Mouse (Mus musculus) MEL (cell line): Measurements from ENCODE around the gene Radil. TPM values are rescaled to one million over a fixed set of nuclear protein-coding genes. Genes with fewer than 3 reads are reported as not detected.

ENCODE experiments used
- DNase-seq: peaks from one replicate; pipeline ENCODE4 v3.0.0; 2011; ENCODE audit warnings: low read depth, low spot score
- H3K27ac ChIP-seq: 2 replicates; pipeline ENCODE4 v1.5.1; 2012; ENCODE audit warnings: low read depth, mild to moderate bottlenecking, control low read depth, low read length, moderate library complexity; ENCODE audit not compliant: control insufficient read depth
- H3K27me3 ChIP-seq, 2 experiments: fragments of 150-350 bp in 1 of 2; sonication (generic) in 1 of 2; 2 replicates each; pipeline ENCODE4 v1.6.1; 2012; ENCODE audit warnings: low read length in 2 of 2, mild to moderate bottlenecking in 2 of 2, improper control_type of control experiment in 1 of 2, moderate library complexity in 1 of 2; ENCODE audit not compliant: insufficient read depth in 2 of 2, control insufficient read depth in 1 of 2
- H3K36me3 ChIP-seq, 2 experiments: 2 replicates each; pipeline ENCODE4 v1.6.1; 2012 to 2014; ENCODE audit warnings: low read length in 2 of 2, improper control_type of control experiment in 1 of 2, inconsistent platforms in 1 of 2, mild to moderate bottlenecking in 1 of 2; ENCODE audit not compliant: insufficient read depth in 2 of 2, control insufficient read depth in 1 of 2
- H3K4me1 ChIP-seq, 2 experiments: fragments of 150-350 bp in 1 of 2; sonication (generic) in 1 of 2; 2 replicates each; pipeline ENCODE4 v1.6.1; 2012; ENCODE audit warnings: low read length in 2 of 2, improper control_type of control experiment in 1 of 2, mild to moderate bottlenecking in 1 of 2; ENCODE audit not compliant: insufficient read depth in 2 of 2, control insufficient read depth in 1 of 2
- H3K4me3 ChIP-seq, 2 experiments: fragments of 150-350 bp in 1 of 2; sonication (generic) in 1 of 2; 2 replicates each; pipeline ENCODE4 v1.5.1; 2012; ENCODE audit warnings: low read depth in 2 of 2, low read length in 2 of 2, mild to moderate bottlenecking in 2 of 2, moderate library complexity in 2 of 2, control low read depth in 1 of 2, improper control_type of control experiment in 1 of 2; ENCODE audit not compliant: control insufficient read depth in 1 of 2, insufficient read depth in 1 of 2
- H3K79me2 ChIP-seq: 2 replicates; pipeline ENCODE4 v1.6.1; 2012; ENCODE audit warnings: mild to moderate bottlenecking, low read length, moderate library complexity; ENCODE audit not compliant: control insufficient read depth, poor library complexity, insufficient read depth
- H3K9ac ChIP-seq: 2 replicates; pipeline ENCODE4 v1.6.1; 2012; ENCODE audit warnings: low read depth, mild to moderate bottlenecking, control low read depth, low read length, moderate library complexity; ENCODE audit not compliant: control insufficient read depth, poor library complexity, severe bottlenecking
- H3K9me3 ChIP-seq: fragments of 150-350 bp; sonication (generic); replicated peaks from 2 replicates; pipeline ENCODE4 v1.6.1; 2012; ENCODE audit warnings: mild to moderate bottlenecking, low read length, improper control_type of control experiment, moderate library complexity; ENCODE audit not compliant: insufficient read depth
- CTCF ChIP-seq, 3 experiments: IDR thresholded peaks in 2 of 3; conservative IDR thresholded peaks in 1 of 3; 2 replicates each; pipeline ENCODE4 v1.5.1; 2011 to 2012; ENCODE audit warnings: low read length in 3 of 3, low read depth in 2 of 3, mild to moderate bottlenecking in 2 of 3, improper control_type of control experiment in 1 of 3, inconsistent platforms in 1 of 3, mixed read lengths in 1 of 3, moderate library complexity in 1 of 3; ENCODE audit not compliant: control insufficient read depth in 1 of 3, insufficient read depth in 1 of 3, poor library complexity in 1 of 3, severe bottlenecking in 1 of 3
- GABPA ChIP-seq: IDR thresholded peaks from 2 replicates; pipeline ENCODE4 v1.6.1; 2012; ENCODE audit warnings: low read depth, mild to moderate bottlenecking, inconsistent platforms, low read length, improper control_type of control experiment, moderate library complexity
- GATA1 ChIP-seq: IDR thresholded peaks from 2 replicates; pipeline ENCODE4 v1.6.1; 2011; ENCODE audit warnings: low read depth, low read length, improper control_type of control experiment
- KAT2A ChIP-seq: conservative IDR thresholded peaks from 2 replicates; pipeline ENCODE4 v1.6.1; 2012; ENCODE audit warnings: low read depth, low read length, improper control_type of control experiment, inconsistent platforms
- MEF2A ChIP-seq: IDR thresholded peaks from 2 replicates; pipeline ENCODE4 v1.6.1; 2014; ENCODE audit warnings: low read depth, mild to moderate bottlenecking, inconsistent platforms, low read length, improper control_type of control experiment; ENCODE audit not compliant: poor library complexity, insufficient replicate concordance, severe bottlenecking; ENCODE audit errors: extremely low read depth
- NRF1 ChIP-seq: IDR thresholded peaks from 2 replicates; pipeline ENCODE4 v1.6.1; 2014; ENCODE audit warnings: low read depth, mild to moderate bottlenecking, inconsistent platforms, low read length, improper control_type of control experiment, moderate library complexity; ENCODE audit not compliant: poor library complexity, insufficient read depth, severe bottlenecking
- POLR2A ChIP-seq, 2 experiments: IDR thresholded peaks; 2 replicates each; pipeline ENCODE4 v1.6.1; 2011 to 2012; ENCODE audit warnings: low read length in 2 of 2, mild to moderate bottlenecking in 2 of 2, control low read depth in 1 of 2, improper control_type of control experiment in 1 of 2, low read depth in 1 of 2, moderate library complexity in 1 of 2; ENCODE audit not compliant: control insufficient read depth in 1 of 2, insufficient read depth in 1 of 2, poor library complexity in 1 of 2
- POLR2AphosphoS5 ChIP-seq: IDR thresholded peaks from 2 replicates; pipeline ENCODE4 v1.6.1; 2012; ENCODE audit warnings: low read depth, borderline replicate concordance, mild to moderate bottlenecking, inconsistent platforms, low read length, moderate library complexity, mixed read lengths
- RAD21 ChIP-seq: IDR thresholded peaks from 2 replicates; pipeline ENCODE4 v1.6.1; 2011; ENCODE audit warnings: mild to moderate bottlenecking, low read depth, low read length, improper control_type of control experiment
- TCF12 ChIP-seq: IDR thresholded peaks from 2 replicates; pipeline ENCODE4 v1.6.1; 2014; ENCODE audit warnings: low read depth, mild to moderate bottlenecking, inconsistent platforms, low read length, improper control_type of control experiment, moderate library complexity
- USF1 ChIP-seq: IDR thresholded peaks from 2 replicates; pipeline ENCODE4 v1.6.1; 2014; ENCODE audit warnings: low read depth, mild to moderate bottlenecking, inconsistent platforms, low read length, improper control_type of control experiment, moderate library complexity
- USF2 ChIP-seq, 2 experiments: IDR thresholded peaks; 2 replicates each; pipeline ENCODE4 v1.6.1; 2011 to 2012; ENCODE audit warnings: improper control_type of control experiment in 2 of 2, low read length in 2 of 2, borderline replicate concordance in 1 of 2, inconsistent platforms in 1 of 2, low read depth in 1 of 2, mild to moderate bottlenecking in 1 of 2; ENCODE audit not compliant: insufficient read depth in 1 of 2
- ZC3H11A ChIP-seq: IDR thresholded peaks from 2 replicates; pipeline ENCODE4 v1.6.1; 2012; ENCODE audit warnings: low read depth, mild to moderate bottlenecking, inconsistent platforms, low read length, improper control_type of control experiment
- ZMIZ1 ChIP-seq: IDR thresholded peaks from 2 replicates; pipeline ENCODE4 v1.6.1; 2012; ENCODE audit warnings: low read depth, mild to moderate bottlenecking, inconsistent platforms, low read length, improper control_type of control experiment, moderate library complexity
- ZNF384 ChIP-seq: IDR thresholded peaks from 2 replicates; pipeline ENCODE4 v1.6.1; 2012; ENCODE audit warnings: low read depth, mild to moderate bottlenecking, inconsistent platforms, low read length, improper control_type of control experiment
- polyA plus RNA-seq, 2 experiments: library from polyadenylated mRNA; stranded (reverse) in 1 of 2; unstranded in 1 of 2; fragments of >175 nt in 1 of 2; fragments of >200 nt in 1 of 2; gene quantifications; 2 replicates each; pipeline versions ENCODE4 v1.2.1 to v1.2.4; 2012; ENCODE audit warnings: low replicate concordance in 2 of 2, low read depth in 1 of 2; ENCODE audit not compliant: insufficient read length in 2 of 2, insufficient read depth in 1 of 2, missing spikeins in 1 of 2
- total RNA-seq: library from RNA; depleted of rRNA; stranded (reverse); fragments of 300-350 nt; gene quantifications from 2 replicates; pipeline ENCODE4 v1.2.3, GENCODE M21; 2012

Radil gene
- total and polyA plus RNA-seq, 3 experiments, result 0.07 to 0.27 TPM; not detected in 1

- TF ChIP-seq NRF1 (no peak), TCF12 (no peak), RAD21 (no peak), GATA1 (no peak)
- TF ChIP-seq, all 39 proteins: peak for 0
These were observed 45.8 kb upstream of the Radil start (continued) for GRCm38 (mm10) chr5:142596723-142597122.

- H3K27me3 ChIP-seq, result no peaks in the 10 kb centered on the region; a peak in 1 of 4 replicates
- H3K9ac ChIP-seq, result no peak overlapping the region
- no peak overlapping the region for H3K4me3 ChIP-seq
- no peak for DNase-seq
- H3K36me3 ChIP-seq, result no peaks in the 10 kb centered on the region
- no peak overlapping the region for H3K27ac ChIP-seq
- no peaks in the 10 kb centered on the region for H3K79me2 ChIP-seq
- no peaks in the 10 kb centered on the region for H3K9me3 ChIP-seq
- TF ChIP-seq CTCF (IDR thresholded peaks at IDR 0.05 in 2 of 3, conservative IDR thresholded peaks at IDR 0.05 in 1 of 3; ENCODE audit: control insufficient read depth in 1 of 3, insufficient read depth in 1 of 3, low read depth in 2 of 3, low read length in 3 of 3, poor library complexity in 1 of 3, severe bottlenecking in 1 of 3) (no peak), ZNF384 (no peak), NRF1 (no peak), ZMIZ1 (no peak), USF2 (IDR thresholded peaks at IDR 0.05; ENCODE audit: borderline replicate concordance in 1 of 2, insufficient read depth in 1 of 2, low read depth in 1 of 2, low read length in 2 of 2) (no peak), MEF2A (no peak), GABPA (no peak), ZC3H11A (no peak), KAT2A (no peak), POLR2AphosphoS5 (no peak)
- no peaks in the 10 kb centered on the region for H3K4me1 ChIP-seq
These were observed 44.8 kb upstream of the Radil start for GRCm38 (mm10) chr5:142595698-142596097.

GRCm38 (mm10) chr5:142590953-142591616, 40.2 kb upstream of the Radil start:
- TF ChIP-seq POLR2A (IDR thresholded peaks at IDR 0.05; ENCODE audit: control insufficient read depth in 1 of 2, insufficient read depth in 1 of 2, low read depth in 1 of 2, low read length in 2 of 2, poor library complexity in 1 of 2) (no peak), USF1 (no peak)
- DNase-seq, result no peak
- Histone ChIP-seq H3K27ac (no peak overlapping the region), H3K27me3 (no peaks in the 10 kb centered on the region), H3K4me1 (no peaks in the 10 kb centered on the region), H3K4me3 (no peak overlapping the region), H3K9me3 (no peaks in the 10 kb centered on the region), H3K79me2 (no peaks in the 10 kb centered on the region), H3K36me3 (no peaks in the 10 kb centered on the region), H3K9ac (no peak overlapping the region)
